Mouse (Mus musculus) CH12.LX (cell line): ENCODE results near the gene Prelid3b. TPM values are rescaled to one million over a fixed set of nuclear protein-coding genes. Genes with fewer than 3 reads are reported as not detected.

Experiments
- DNase-seq: peaks from one replicate; pipeline ENCODE4 v3.0.0-alpha.2; 2013; ENCODE audit errors: extremely low read depth
- H3K27ac ChIP-seq: 2 replicates; pipeline ENCODE4 v1.5.1; 2012; ENCODE audit warnings: low read depth, mild to moderate bottlenecking, control low read depth, moderate library complexity; ENCODE audit not compliant: insufficient read depth
- H3K27me3 ChIP-seq: replicated peaks from 2 replicates; pipeline ENCODE3; 2012; ENCODE audit warnings: inconsistent platforms
- H3K36me3 ChIP-seq, 2 experiments: replicated peaks in 1 of 2; 2 replicates each; pipeline versions ENCODE3 to v1.6.1; 2012; ENCODE audit warnings: inconsistent platforms in 1 of 2, low read length in 1 of 2, mild to moderate bottlenecking in 1 of 2, mixed read lengths in 1 of 2, moderate library complexity in 1 of 2; ENCODE audit not compliant: control insufficient read depth in 1 of 2, insufficient read depth in 1 of 2
- H3K4me1 ChIP-seq, 2 experiments: 2 replicates each; pipeline ENCODE4 v1.6.1; 2012; ENCODE audit warnings: inconsistent platforms in 1 of 2, moderate library complexity in 1 of 2; ENCODE audit not compliant: insufficient read depth in 2 of 2, control insufficient read depth in 1 of 2
- H3K4me2 ChIP-seq: 2 replicates; pipeline ENCODE4 v1.6.1; 2012; ENCODE audit warnings: low read depth, mild to moderate bottlenecking, control low read depth; ENCODE audit not compliant: poor library complexity, insufficient read depth, severe bottlenecking
- H3K4me3 ChIP-seq, 3 experiments: fragments of 150-350 bp in 1 of 3; sonication (generic) in 1 of 3; replicated peaks in 1 of 3; 2 replicates each; pipeline versions ENCODE3 to v1.5.1; 2011 to 2012; ENCODE audit warnings: low read depth in 2 of 3, low read length in 2 of 3, mild to moderate bottlenecking in 2 of 3, moderate library complexity in 2 of 3, control low read depth in 1 of 3, improper control_type of control experiment in 1 of 3, inconsistent platforms in 1 of 3, mixed read lengths in 1 of 3; ENCODE audit not compliant: poor library complexity in 1 of 3
- H3K79me2 ChIP-seq: replicated peaks from 2 replicates; pipeline ENCODE4 v1.6.1; 2012; ENCODE audit warnings: mild to moderate bottlenecking, moderate library complexity; ENCODE audit not compliant: control insufficient read depth, poor library complexity, insufficient read depth, severe bottlenecking; ENCODE audit errors: extremely low read depth
- H3K9ac ChIP-seq: 2 replicates; pipeline ENCODE4 v1.6.1; 2012; ENCODE audit warnings: low read depth, mild to moderate bottlenecking, control low read depth, moderate library complexity; ENCODE audit not compliant: insufficient read depth
- H3K9me3 ChIP-seq: replicated peaks from 2 replicates; pipeline ENCODE3; 2012; ENCODE audit warnings: low read length, inconsistent platforms, mixed read lengths
- CHD1 ChIP-seq: IDR thresholded peaks from 2 replicates; pipeline ENCODE4 v1.6.1; 2012; ENCODE audit warnings: low read depth, low read length, improper control_type of control experiment, inconsistent platforms
- CHD2 ChIP-seq: IDR thresholded peaks from 2 replicates; pipeline ENCODE4 v1.6.1; 2011; ENCODE audit warnings: low read length, improper control_type of control experiment
- CTCF ChIP-seq, 2 experiments: IDR thresholded peaks in 1 of 2; conservative IDR thresholded peaks in 1 of 2; 2 replicates each; pipeline ENCODE4 v1.5.1; 2011 to 2012; ENCODE audit warnings: low read depth in 2 of 2, low read length in 2 of 2, improper control_type of control experiment in 1 of 2, inconsistent platforms in 1 of 2, mild to moderate bottlenecking in 1 of 2, moderate library complexity in 1 of 2
- GABPA ChIP-seq: IDR thresholded peaks from 2 replicates; pipeline ENCODE4 v1.6.1; 2012; ENCODE audit warnings: low read depth, low read length, improper control_type of control experiment, inconsistent platforms; ENCODE audit not compliant: insufficient replicate concordance
- JUND ChIP-seq: conservative IDR thresholded peaks from 2 replicates; pipeline ENCODE4 v1.6.1; 2011; ENCODE audit warnings: low read depth, low read length, improper control_type of control experiment
- MAFK ChIP-seq: IDR thresholded peaks from 2 replicates; pipeline ENCODE4 v1.6.1; 2011; ENCODE audit warnings: low read length, improper control_type of control experiment; ENCODE audit not compliant: insufficient replicate concordance
- MYC ChIP-seq: IDR thresholded peaks from 2 replicates; pipeline ENCODE4 v1.6.1; 2011; ENCODE audit warnings: low read depth, mild to moderate bottlenecking, improper control_type of control experiment, low read length
- NRF1 ChIP-seq: IDR thresholded peaks from 2 replicates; pipeline ENCODE4 v1.6.1; 2014; ENCODE audit warnings: low read depth, mild to moderate bottlenecking, inconsistent platforms, low read length, improper control_type of control experiment, moderate library complexity
- PAX5 ChIP-seq: IDR thresholded peaks from 2 replicates; pipeline ENCODE4 v1.6.1; 2012; ENCODE audit warnings: low read length, inconsistent platforms, mixed read lengths
- POLR2AphosphoS2 ChIP-seq: IDR thresholded peaks from 2 replicates; pipeline ENCODE4 v1.6.1; 2011; ENCODE audit warnings: low read depth, low read length, improper control_type of control experiment
- RAD21 ChIP-seq: IDR thresholded peaks from 2 replicates; pipeline ENCODE4 v1.6.1; 2011; ENCODE audit warnings: low read depth, mild to moderate bottlenecking, low read length, improper control_type of control experiment, moderate library complexity
- RCOR1 ChIP-seq: conservative IDR thresholded peaks from 2 replicates; pipeline ENCODE4 v1.6.1; 2012; ENCODE audit warnings: low read depth, mild to moderate bottlenecking, inconsistent platforms, low read length, improper control_type of control experiment
- USF1 ChIP-seq: IDR thresholded peaks from 2 replicates; pipeline ENCODE4 v1.6.1; 2014; ENCODE audit warnings: low read depth, mild to moderate bottlenecking, inconsistent platforms, low read length, improper control_type of control experiment
- USF2 ChIP-seq: conservative IDR thresholded peaks from 2 replicates; pipeline ENCODE4 v1.6.1; 2011; ENCODE audit warnings: low read depth, low read length, improper control_type of control experiment
- ZC3H11A ChIP-seq: IDR thresholded peaks from 2 replicates; pipeline ENCODE4 v1.6.1; 2012; ENCODE audit warnings: low read depth, mild to moderate bottlenecking, inconsistent platforms, low read length, improper control_type of control experiment
- ZKSCAN1 ChIP-seq: IDR thresholded peaks from 2 replicates; pipeline ENCODE4 v1.6.1; 2012; ENCODE audit warnings: low read depth, inconsistent platforms, low read length, improper control_type of control experiment, borderline replicate concordance
- ZMIZ1 ChIP-seq: IDR thresholded peaks from 2 replicates; pipeline ENCODE4 v1.6.1; 2012; ENCODE audit warnings: low read depth, mild to moderate bottlenecking, inconsistent platforms, low read length, improper control_type of control experiment
- ZNF384 ChIP-seq: IDR thresholded peaks from 2 replicates; pipeline ENCODE4 v1.6.1; 2012; ENCODE audit warnings: low read depth, low read length, improper control_type of control experiment, inconsistent platforms
- dilution Hi-C: fragments of 300-500 bp; cut with MboI; formaldehyde crosslinking; loops from 2 replicates; pipeline ENCODE4 v1.14.3; 2020; ENCODE audit warnings: low sequenced_read_pairs; ENCODE audit not compliant: extremely low pct_unique_long_range_greater_than_20kb, extremely low pct_ligation_motif_present
- in situ Hi-C: fragments of 300-500 bp; cut with MboI; formaldehyde crosslinking; loops from 3 replicates; pipeline ENCODE4 v1.14.3; 2019; ENCODE audit warnings: low sequenced_read_pairs, low pct_ligation_motif_present, low pct_unique_long_range_greater_than_20kb, mixed read lengths
- polyA plus RNA-seq: library from polyadenylated mRNA; unstranded; fragments of >175 nt; gene quantifications from 2 replicates; pipeline ENCODE4 v1.2.1, GENCODE M21; 2012; ENCODE audit warnings: low read depth; ENCODE audit not compliant: insufficient read length
- total RNA-seq, 2 experiments: library from RNA; depleted of rRNA; stranded (reverse); fragments of 300-350 nt in 1 of 2; fragments of >200 nt in 1 of 2; gene quantifications; 2 replicates each; pipeline ENCODE4 v1.2.3; 2012 to 2014

Gene Prelid3b
- total and polyA plus RNA-seq, 3 experiments = 90.3 to 187 (median 179) TPM

DNA sequence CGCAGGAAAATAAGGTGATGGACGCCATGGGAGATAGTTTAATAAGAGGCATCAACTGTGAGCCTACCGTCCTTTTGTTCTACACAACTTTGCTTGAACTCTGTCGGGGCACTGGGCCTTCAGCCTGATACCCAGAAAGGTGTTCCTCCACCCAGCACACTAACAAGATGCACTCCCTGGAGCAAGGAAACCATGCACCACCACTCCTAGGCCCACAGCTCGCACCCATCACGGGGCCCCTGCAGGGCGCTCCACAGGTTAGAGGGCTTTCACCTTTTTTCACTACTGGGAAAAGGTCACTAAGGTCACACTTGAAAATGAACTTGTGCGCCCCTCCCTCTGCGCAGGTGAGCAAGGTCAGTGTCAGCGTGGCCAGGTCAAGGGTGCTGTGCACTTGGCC lies 9.5 kb downstream of the Prelid3b start:
- in situ Hi-C loops (no loop called here), dilution Hi-C loops (no loop called here)
- Histone ChIP-seq H3K79me2 (peaks cover 17% of the 10 kb centered on the region), H3K9ac (peak overlapping the region; percentile 81), H3K4me1 (peaks cover 0 to 14% of the 10 kb centered on the region in 2 experiments; a peak in 2 of 4 replicates), H3K27me3 (no peaks in the 10 kb centered on the region), H3K27ac (no peak overlapping the region), H3K4me2 (peak overlapping the region; percentile 39), H3K36me3 (peaks cover 47 to 71% of the 10 kb centered on the region in 2 experiments), H3K9me3 (no peaks in the 10 kb centered on the region), H3K4me3 (peak overlapping the region; percentile 82 to 98 (median 94))
- TF ChIP-seq MYC (0 out of 2 replicates have a peak, but pooled peaks have one; percentile 3), POLR2AphosphoS2 (no peak), NRF1 (peak; percentile 40; the same call in 1 of the 2 replicates)
- no peak for DNase-seq

DNA sequence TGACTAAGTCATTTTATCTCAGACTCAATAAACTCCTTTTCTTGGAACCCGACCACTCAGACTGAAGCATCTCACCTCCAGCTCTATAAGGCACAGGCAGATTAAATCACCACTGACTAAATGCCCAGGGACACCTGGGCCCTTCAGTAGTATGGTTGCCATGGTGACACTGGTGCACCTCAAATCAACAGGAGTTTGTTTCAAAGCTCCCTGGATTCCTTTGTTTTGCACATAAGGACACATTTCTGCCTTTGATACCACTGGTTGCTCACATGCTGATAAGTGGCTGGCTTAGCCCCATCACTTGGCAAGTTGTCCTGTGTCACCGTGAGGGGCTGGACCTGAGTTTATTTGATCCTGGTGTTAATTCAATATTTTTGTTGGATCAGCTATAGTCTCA lies 13.5 kb downstream of the Prelid3b start:
- Histone ChIP-seq H3K9ac (no peak overlapping the region), H3K27ac (no peak overlapping the region)
- no peak for TF ChIP-seq ZC3H11A
- no peak for TF ChIP-seq RAD21
- TF ChIP-seq CHD2 = no peak
- TF ChIP-seq USF2 = no peak
- no peak for TF ChIP-seq ZKSCAN1
- no peak for TF ChIP-seq JUND
- TF ChIP-seq MAFK = no peak
- no peak for TF ChIP-seq RCOR1
- no peak for TF ChIP-seq GABPA
- no peak for TF ChIP-seq PAX5
- no peak for TF ChIP-seq ZMIZ1
- TF ChIP-seq ZNF384 = no peak
- TF ChIP-seq CHD1 = no peak
- TF ChIP-seq USF1 = no peak
- TF ChIP-seq CTCF (conservative IDR thresholded peaks at IDR 0.05 in 1 of 2, IDR thresholded peaks at IDR 0.05 in 1 of 2; ENCODE audit: low read depth in 2 of 2, low read length in 2 of 2) = no peak
- TF ChIP-seq, all 38 proteins: peak for 0
- dilution Hi-C loops = no loop called here
- H3K9me3 ChIP-seq = no peaks in the 10 kb centered on the region
- peaks cover 17% of the 10 kb centered on the region for H3K79me2 ChIP-seq
- H3K4me1 ChIP-seq = peaks cover 0 to 11% of the 10 kb centered on the region in 2 experiments; a peak in 2 of 4 replicates
- H3K27me3 ChIP-seq = no peaks in the 10 kb centered on the region
- H3K4me2 ChIP-seq = no peak overlapping the region
- no peak overlapping the region for H3K4me3 ChIP-seq
- in situ Hi-C loops = loop anchor here (10.0 kb wide), 1 partner anchor 145 kb away; no protein-coding TSS in a partner anchor
- no peak for DNase-seq
- peaks cover 23 to 33% of the 10 kb centered on the region in 2 experiments for H3K36me3 ChIP-seq
